ENCODE assay signal across 10 mouse cellular contexts in the genomic region with DNA sequence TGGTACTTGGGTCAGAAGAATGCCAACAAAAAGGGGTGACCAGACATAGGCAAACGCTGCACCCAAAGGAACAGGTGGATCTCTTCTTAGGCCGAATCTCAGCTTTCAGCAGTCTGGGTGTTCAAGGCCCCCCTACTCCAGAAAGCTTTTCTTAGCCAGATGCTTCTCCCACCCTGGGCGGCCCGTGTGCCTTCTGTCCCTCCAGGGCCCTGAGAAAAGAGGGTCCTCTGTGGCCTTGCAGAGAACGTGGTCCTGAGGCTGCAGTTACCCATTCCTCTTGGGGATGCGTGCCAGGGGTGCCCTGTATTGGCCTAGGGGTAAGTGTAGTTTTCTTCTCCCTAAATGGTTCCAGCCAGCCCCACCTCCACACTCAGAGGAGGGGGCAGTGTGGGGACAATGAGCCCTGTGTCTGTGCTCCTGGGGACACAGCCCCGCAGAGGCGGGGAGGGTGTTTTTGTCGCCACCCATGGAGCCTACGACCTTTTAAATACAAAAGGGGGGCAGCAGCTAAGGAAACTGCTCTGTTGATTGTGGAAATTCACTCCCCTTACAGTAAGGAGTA. TPM values are rescaled to one million over a fixed set of nuclear protein-coding genes. Genes with fewer than 3 reads are reported as not detected.
DNase-seq lines count a peak whose midpoint lies in the region; ATAC-seq and TF ChIP-seq lines count a peak whose summit lies in the region.
"Had no signal": no experiment of that assay in that cellular context is flagged by ENCODE, and none has a peak within 500 bp of the region (broad histone marks: within the 10 kb centered on the region; RNA-seq: fewer than 3 reads in every experiment).

No protein-coding gene starts in this region.

- 19% methylated on average over 10 of the region's 10 CpGs for WGBS in forebrain, embryonic 16.5 days
- WGBS in liver, embryonic 11.5 days = 55% methylated on average over 10 of the region's 10 CpGs

- H3K9ac ChIP-seq in forebrain, embryonic 16.5 days (replicated peaks; ENCODE audit: low read depth, low read length) = peak overlapping the region; percentile 44; the same call in 1 of the 2 replicates
- no peak overlapping the region for H3K9ac ChIP-seq in liver, embryonic 11.5 days (ENCODE audit: low read depth, low read length)

- ATAC-seq in forebrain, embryonic 16.5 days = peak; percentile 68
- no peak for ATAC-seq in liver, embryonic 11.5 days (replicated peaks; ENCODE audit: low FRiP score)

- TF ChIP-seq POLR2A in brain, embryonic 14.5 days (IDR thresholded peaks at IDR 0.05; ENCODE audit: borderline replicate concordance, extremely low read depth, insufficient read depth, insufficient read length, poor library complexity, severe bottlenecking) = no peak

- H3K4me1 ChIP-seq in forebrain, embryonic 16.5 days (replicated peaks; ENCODE audit: control insufficient read depth, insufficient read depth, low read length) = peaks cover 44% of the 10 kb centered on the region
- peaks cover 12% of the 10 kb centered on the region for H3K4me1 ChIP-seq in liver, embryonic 11.5 days (replicated peaks; ENCODE audit: control insufficient read depth, insufficient read depth, low read length)

- no peaks in the 10 kb centered on the region for H3K27me3 ChIP-seq in forebrain, embryonic 16.5 days (replicated peaks; ENCODE audit: control insufficient read depth, insufficient read depth, low read length)
- peaks cover 2% of the 10 kb centered on the region; the same call in 1 of the 2 replicates for H3K27me3 ChIP-seq in liver, embryonic 11.5 days (replicated peaks; ENCODE audit: control insufficient read depth, insufficient read depth, low read length)

- H3K4me3 ChIP-seq in gastrocnemius, adult 2 months = no peak overlapping the region
- no peak overlapping the region for H3K4me3 ChIP-seq in forebrain, embryonic 16.5 days (replicated peaks; ENCODE audit: low read length)
- H3K4me3 ChIP-seq in liver, embryonic 11.5 days (ENCODE audit: low read depth, low read length) = no peak overlapping the region
- H3K4me3 ChIP-seq: erythroblast, embryonic 14.5 days had no signal

- intact Hi-C loops in gastrocnemius, adult 2 months (cut with DNase I) = loop anchor here (10.0 kb wide), 1 partner anchor 123 kb away; no protein-coding TSS in a partner anchor
- intact Hi-C loops in gastrocnemius, postnatal 36 days (cut with DNase I) = no loop called here

- H3K4me2 ChIP-seq in forebrain, embryonic 16.5 days (ENCODE audit: low read length) = no peak overlapping the region
- H3K4me2 ChIP-seq in liver, embryonic 11.5 days = no peak overlapping the region

- H3K36me3 ChIP-seq in forebrain, embryonic 16.5 days (ENCODE audit: control insufficient read depth, insufficient read depth) = no peaks in the 10 kb centered on the region
- no peaks in the 10 kb centered on the region for H3K36me3 ChIP-seq in liver, embryonic 11.5 days (ENCODE audit: control insufficient read depth, insufficient read depth, low read length)

- H3K9me3 ChIP-seq in forebrain, embryonic 16.5 days (ENCODE audit: control insufficient read depth, low read length) = no peaks in the 10 kb centered on the region
- H3K9me3 ChIP-seq in liver, embryonic 11.5 days (ENCODE audit: control insufficient read depth, low read length) = no peaks in the 10 kb centered on the region

- no peak for DNase-seq in gastrocnemius, adult 2 months
- no peak for DNase-seq in gastrocnemius, postnatal 36 days
- peak; percentile 85 for DNase-seq in brain, embryonic 14.5 days (ENCODE audit: low read depth)
- peak; percentile 30 for DNase-seq in mesoderm, embryonic 11.5 days (ENCODE audit: low read depth, low spot score)
- no peak for DNase-seq in lung, adult 18-20 months
- DNase-seq in adrenal gland, postnatal 10 days = no peak
- no peak for DNase-seq in liver, embryonic 11.5 days (ENCODE audit: low spot score)
- DNase-seq: lung, postnatal 4 days had no signal

- no peak for TF ChIP-seq CTCF in gastrocnemius, adult 2 months (IDR thresholded peaks at IDR 0.05)
- TF ChIP-seq CTCF in brain, embryonic 14.5 days (IDR thresholded peaks at IDR 0.05; ENCODE audit: borderline replicate concordance, extremely low read depth, insufficient read depth, insufficient read length) = no peak

- H3K27ac ChIP-seq in gastrocnemius, adult 2 months = peak overlapping the region; percentile 85; the same call in 1 of the 2 replicates
- peak overlapping the region; percentile 94 for H3K27ac ChIP-seq in forebrain, embryonic 16.5 days (ENCODE audit: low read length)
- H3K27ac ChIP-seq in liver, embryonic 11.5 days (ENCODE audit: low read depth, low read length) = no peak overlapping the region

RNA-seq across cellular contexts. Expression of a gene that starts 10.7 kb away (rescaled TPM):
- total RNA-seq in gastrocnemius, adult 2 months (2021) = 1 to 10 TPM; 4.7 to 7.9 TPM
- 1 to 10 TPM; 6.5 TPM for total RNA-seq in gastrocnemius, postnatal 36 days (2021)
- 26.0 and 38.9 TPM in 2 replicates for polyA plus RNA-seq in brain, embryonic 14.5 days (2012; rRNA removed)
- polyA plus RNA-seq in forebrain, embryonic 16.5 days (2015; fragmentation: Nextera tagmentation; extraction: Ambion mirVana) = 45.3 and 49.5 TPM in 2 replicates
- 10 to 100 TPM; 14.3 to 23.9 TPM for total RNA-seq in adrenal gland, postnatal 10 days (2021)
- 13.1 and 13.2 TPM in 2 replicates for polyA plus RNA-seq in liver, embryonic 11.5 days (2014; fragmentation: Nextera tagmentation; extraction: Ambion mirVana)

RNA-seq across cellular contexts. Expression of a gene that starts 30.2 kb away (rescaled TPM):
- 1 to 10 TPM; 1.9 to 2.6 TPM for total RNA-seq in gastrocnemius, adult 2 months (2021)
- 1 to 10 TPM; 2.1 to 2.8 TPM for total RNA-seq in gastrocnemius, postnatal 36 days (2021)
- 1.8 and 2.2 TPM in 2 replicates for polyA plus RNA-seq in brain, embryonic 14.5 days (2012; rRNA removed)
- 0.87 and 2.2 TPM in 2 replicates for polyA plus RNA-seq in forebrain, embryonic 16.5 days (2015; fragmentation: Nextera tagmentation; extraction: Ambion mirVana)
- total RNA-seq in adrenal gland, postnatal 10 days (2021) = 1 to 10 TPM; 3.3 to 4.2 TPM
- polyA plus RNA-seq in liver, embryonic 11.5 days (2014; fragmentation: Nextera tagmentation; extraction: Ambion mirVana) = 20.6 and 21.5 TPM in 2 replicates

RNA-seq across cellular contexts. Expression of a gene that starts 41.8 kb away (rescaled TPM):
- 10 to 100 TPM; 27.2 to 46.2 TPM for total RNA-seq in gastrocnemius, adult 2 months (2021)
- 10 to 100 TPM; 23.3 to 31.7 TPM for total RNA-seq in gastrocnemius, postnatal 36 days (2021)
- polyA plus RNA-seq in brain, embryonic 14.5 days (2012; rRNA removed) = 14.0 and 15.0 TPM in 2 replicates
- 6.8 and 8.6 TPM in 2 replicates for polyA plus RNA-seq in forebrain, embryonic 16.5 days (2015; fragmentation: Nextera tagmentation; extraction: Ambion mirVana)
- 10 to 100 TPM; 18.6 to 20.1 TPM for total RNA-seq in adrenal gland, postnatal 10 days (2021)
- polyA plus RNA-seq in liver, embryonic 11.5 days (2014; fragmentation: Nextera tagmentation; extraction: Ambion mirVana) = 24.3 and 25.7 TPM in 2 replicates
- polyA plus RNA-seq: erythroblast, embryonic 14.5 days had no signal

Comparison
In these comparisons a context has a peak if more than half of its experiments do, and no peak if none do; other contexts are left out.
1. DNase-seq: peak in brain, embryonic 14.5 days (single experiment) and mesoderm, embryonic 11.5 days (single experiment); none in gastrocnemius, adult 2 months (single experiment), gastrocnemius, postnatal 36 days (0 of 2), lung, adult 18-20 months (0 of 2), adrenal gland, postnatal 10 days (single experiment) and liver, embryonic 11.5 days (single experiment).